ENCODE assay signal across 8 mouse cellular contexts in genomic region chr12:112678555-112679026, GRCm38 (mm10). TPM values are rescaled to one million over a fixed set of nuclear protein-coding genes. Genes with fewer than 3 reads are reported as not detected.
DNase-seq lines count a peak whose midpoint lies in the region; ATAC-seq and TF ChIP-seq lines count a peak whose summit lies in the region.

TSS of gene Zbtb42 (plus strand) at chr12:112678828.

- peak; percentile 51 for DNase-seq in CD4-positive, CD25-positive, alpha-beta regulatory T cell, adult 2 months (ENCODE audit: low read depth, low spot score)
- DNase-seq in adrenal gland, postnatal 14 days = peak; percentile 85
- DNase-seq in gastrocnemius, postnatal 10 days = peak; percentile 71
- peak; percentile 57 for DNase-seq in hindbrain, postnatal 0 days (ENCODE audit: low spot score)
- DNase-seq in urinary bladder, postnatal 25 days (ENCODE audit: low spot score) = peak; percentile 69
- no peak for DNase-seq in layer of hippocampus, postnatal 10 days (ENCODE audit: low spot score in 2 of 2)

- TF ChIP-seq CTCF in hindbrain, postnatal 0 days (IDR thresholded peaks at IDR 0.05; ENCODE audit: low read depth) = no peak

- TF ChIP-seq POLR2A in myocyte (IDR thresholded peaks at IDR 0.05; ENCODE audit: insufficient read length, low read depth) = peak; percentile 59

- ATAC-seq in hindbrain, postnatal 0 days = peak; percentile 39
- no peak for ATAC-seq in liver, embryonic 12.5 days

- H3ac ChIP-seq in myocyte (ENCODE audit: control insufficient read depth, insufficient read length) = peak within 1 kb of the TSS; percentile 54

- H3K9ac ChIP-seq in hindbrain, postnatal 0 days (replicated peaks; ENCODE audit: low read length) = peak within 1 kb of the TSS; percentile 47
- peak within 1 kb of the TSS; percentile 67 for H3K9ac ChIP-seq in liver, embryonic 12.5 days

- H3K9me3 ChIP-seq in hindbrain, postnatal 0 days (ENCODE audit: low read length) = no peaks in the 10 kb centered on the region
- no peaks in the 10 kb centered on the region for H3K9me3 ChIP-seq in liver, embryonic 12.5 days (replicated peaks)

- peaks cover 17% of the 10 kb centered on the region for H3K27me3 ChIP-seq in hindbrain, postnatal 0 days (ENCODE audit: insufficient read depth, low read length)
- peaks cover 78% of the 10 kb centered on the region for H3K27me3 ChIP-seq in liver, embryonic 12.5 days (replicated peaks)
- H3K27me3 ChIP-seq in myocyte (ENCODE audit: control insufficient read depth, insufficient read depth, insufficient read length) = no peaks in the 10 kb centered on the region

- 1% methylated on average over 42 of the region's 60 CpGs for WGBS in hindbrain, postnatal 0 days
- WGBS in liver, embryonic 12.5 days (ENCODE audit: insufficient replicate concordance) = under 1% methylated on average over 51 of the region's 60 CpGs

- H3K36me3 ChIP-seq in hindbrain, postnatal 0 days (ENCODE audit: insufficient read depth, low read length) = no peaks in the 10 kb centered on the region
- no peaks in the 10 kb centered on the region for H3K36me3 ChIP-seq in liver, embryonic 12.5 days
- H3K36me3 ChIP-seq in myocyte (ENCODE audit: control insufficient read depth, insufficient read depth) = no peaks in the 10 kb centered on the region

- no peaks in the 10 kb centered on the region for H3K79me2 ChIP-seq in myocyte (ENCODE audit: control insufficient read depth, insufficient read depth)

- peaks cover 11% of the 10 kb centered on the region; the same call in 1 of the 2 replicates for H3K4me1 ChIP-seq in hindbrain, postnatal 0 days (ENCODE audit: insufficient read depth, low read length)
- H3K4me1 ChIP-seq in liver, embryonic 12.5 days = peaks cover 38% of the 10 kb centered on the region

- no peak within 1 kb of the TSS for H3K27ac ChIP-seq in hindbrain, postnatal 0 days
- no peak within 1 kb of the TSS for H3K27ac ChIP-seq in liver, embryonic 12.5 days

- H3K4me3 ChIP-seq in hindbrain, postnatal 0 days (ENCODE audit: low read length) = peak within 1 kb of the TSS; percentile 51
- H3K4me3 ChIP-seq in liver, embryonic 12.5 days = peak within 1 kb of the TSS; percentile 70
- peak within 1 kb of the TSS; percentile 23 for H3K4me3 ChIP-seq in myocyte

- H3K4me2 ChIP-seq in hindbrain, postnatal 0 days (ENCODE audit: low read depth, low read length) = peak within 1 kb of the TSS; percentile 92
- peak within 1 kb of the TSS; percentile 93 for H3K4me2 ChIP-seq in liver, embryonic 12.5 days
- peak within 1 kb of the TSS; percentile 84 for H3K4me2 ChIP-seq in myocyte (ENCODE audit: low read depth)

TF ChIP-seq in myocyte, 11 proteins besides CTCF, POLR2A, EP300 and RAD21:
- TF ChIP-seq SRF (IDR thresholded peaks at IDR 0.05; ENCODE audit: control insufficient read depth, insufficient read length, low read depth) = peak; percentile 53
- TF ChIP-seq USF1 (IDR thresholded peaks at IDR 0.05; ENCODE audit: low read depth) = no peak
- TF ChIP-seq CEBPB (IDR thresholded peaks at IDR 0.05; ENCODE audit: insufficient read depth, poor library complexity, severe bottlenecking) = no peak
- TF ChIP-seq MYOG (IDR thresholded peaks at IDR 0.05; ENCODE audit: control insufficient read depth in 1 of 3, insufficient read depth in 1 of 3, insufficient read length in 2 of 3, low read depth in 2 of 3) = peak in 1 of 3 experiments; percentile 4
- TF ChIP-seq POLR2AphosphoS2 (IDR thresholded peaks at IDR 0.05; ENCODE audit: insufficient read length, low read depth) = peak; percentile 62
- peak in 1 of 3 experiments; percentile 36 for TF ChIP-seq MYOD1 (IDR thresholded peaks at IDR 0.05; ENCODE audit: control insufficient read depth in 1 of 3, insufficient read length in 2 of 3, low read depth in 2 of 3)

RNA-seq across cellular contexts. Expression of gene Zbtb42, which starts in this region (rescaled TPM):
- total RNA-seq in adrenal gland, postnatal 14 days (2021) = 2.8 and 4.6 TPM in 2 replicates
- total RNA-seq in gastrocnemius, postnatal 10 days (2021) = 1 to 10 TPM; 1.8 to 2.1 TPM
- 3.3 and 12.1 TPM in 2 replicates for total RNA-seq in hindbrain, postnatal 0 days (2014; rRNA removed)
- 2.2 and 3.7 TPM in 2 replicates for polyA plus RNA-seq in hindbrain, postnatal 0 days (2015; fragmentation: Nextera tagmentation; extraction: Ambion mirVana)
- 1.0 and 1.2 TPM in 2 replicates for polyA plus RNA-seq in liver, embryonic 12.5 days (2016; fragmentation: Nextera tagmentation; extraction: Ambion mirVana)
- polyA plus RNA-seq in myocyte (2012; fragmentation: generic; extraction: Trizol) = 4.4 TPM
- under 1 TPM; 0.33 to 0.80 TPM for total RNA-seq in layer of hippocampus, postnatal 10 days (2021)

Comparison
In these comparisons a context has a peak if more than half of its experiments do, and no peak if none do; other contexts are left out.
1. DNase-seq: peak in CD4-positive, CD25-positive, alpha-beta regulatory T cell, adult 2 months (single experiment), adrenal gland, postnatal 14 days (single experiment), gastrocnemius, postnatal 10 days (single experiment), hindbrain, postnatal 0 days (single experiment) and urinary bladder, postnatal 25 days (single experiment); none in layer of hippocampus, postnatal 10 days (0 of 2).
2. Peak in every context shown above with its lines, with median percentiles within 50 percentile points of each other: H3K4me2 ChIP-seq and H3K4me3 ChIP-seq.